Mouse (Mus musculus): ENCODE measurements around the gene Zfp146. TPM values are rescaled to one million over a fixed set of nuclear protein-coding genes. Genes with fewer than 3 reads are reported as not detected.
"Not testable (repeated sequence)": the region's sequence is repeated elsewhere in the genome, so short reads cannot be mapped to it uniquely, and the experiment has no call there.

The Zfp146 gene
- polyA plus RNA-seq, 1 experiment from 2014 or later = 9.5 TPM

- Histone ChIP-seq H3K4me1 (peaks cover 23% of the 10 kb centered on the region; the same call in 1 of the 2 replicates), H3K9me3 (no peaks in the 10 kb centered on the region), H3K27ac (peak overlapping the region; percentile 81; the same call in 1 of the 2 replicates), H3K36me3 (peaks cover 45% of the 10 kb centered on the region), H3K4me3 (peak overlapping the region; percentile 58), H3K27me3 (ENCODE audit: insufficient read depth, poor library complexity, severe bottlenecking) (no peaks in the 10 kb centered on the region)
- no peak for DNase-seq (ENCODE audit: low spot score)
- WGBS = 65% methylated on average over 13 of the region's 13 CpGs
These were observed 15.2 kb upstream of the Zfp146 start for GRCm38 (mm10) chr7:30184641-30185348.

GRCm38 (mm10) chr7:30183879-30184289 lies 14.3 kb upstream of the Zfp146 start, which contains the start of gene Cox7a1:
Gene Cox7a1 (plus strand): TSS chr7:30184144.
- WGBS = 1% methylated on average over 11 of the region's 11 CpGs
- H3K27ac ChIP-seq = peak within 1 kb of the TSS; percentile 81
- peaks cover 41% of the 10 kb centered on the region for H3K36me3 ChIP-seq
- H3K4me1 ChIP-seq = peaks cover 23% of the 10 kb centered on the region; the same call in 1 of the 2 replicates
- DNase-seq (ENCODE audit: low spot score) = peak; percentile 96
- H3K27me3 ChIP-seq (ENCODE audit: insufficient read depth, poor library complexity, severe bottlenecking) = no peaks in the 10 kb centered on the region
- H3K9me3 ChIP-seq = no peaks in the 10 kb centered on the region
- peak within 1 kb of the TSS; percentile 58 for H3K4me3 ChIP-seq

GRCm38 (mm10) chr7:30183189-30183588 lies 13.6 kb upstream of the Zfp146 start:
- H3K4me3 ChIP-seq; DNase-seq (ENCODE audit: low spot score); H3K27ac ChIP-seq; H3K9me3 ChIP-seq; H3K27me3 ChIP-seq (ENCODE audit: insufficient read depth, poor library complexity, severe bottlenecking): not testable (repeated sequence)
- 67% methylated on average over 6 of the region's 7 CpGs for WGBS
- peaks cover 41% of the 10 kb centered on the region for H3K36me3 ChIP-seq
- H3K4me1 ChIP-seq = peaks cover 27% of the 10 kb centered on the region; the same call in 1 of the 2 replicates

- not testable (repeated sequence) for H3K4me3 ChIP-seq; H3K27ac ChIP-seq; H3K9me3 ChIP-seq; DNase-seq (ENCODE audit: low spot score); H3K27me3 ChIP-seq (ENCODE audit: insufficient read depth, poor library complexity, severe bottlenecking)
- H3K36me3 ChIP-seq = peaks cover 38% of the 10 kb centered on the region
- WGBS = 92% methylated on average over 10 of the region's 10 CpGs
- peaks cover 31% of the 10 kb centered on the region; the same call in 1 of the 2 replicates for H3K4me1 ChIP-seq
These were observed 12.4 kb upstream of the Zfp146 start for GRCm38 (mm10) chr7:30181929-30182328.

- Histone ChIP-seq H3K9me3 (no peaks in the 10 kb centered on the region), H3K27me3 (ENCODE audit: insufficient read depth, poor library complexity, severe bottlenecking) (no peaks in the 10 kb centered on the region), H3K4me1 (peaks cover 31% of the 10 kb centered on the region; the same call in 1 of the 2 replicates), H3K36me3 (peaks cover 38% of the 10 kb centered on the region), H3K4me3 (no peak overlapping the region), H3K27ac (no peak overlapping the region)
- peak; percentile 84 for DNase-seq (ENCODE audit: low spot score)
- WGBS = 3% methylated on average over 4 of the region's 4 CpGs
These were observed 11.8 kb upstream of the Zfp146 start for GRCm38 (mm10) chr7:30181308-30181707.

GRCm38 (mm10) chr7:30178256-30178655 lies 8.7 kb upstream of the Zfp146 start:
- Histone ChIP-seq H3K27ac (no peak overlapping the region), H3K27me3 (ENCODE audit: insufficient read depth, poor library complexity, severe bottlenecking) (no peaks in the 10 kb centered on the region), H3K9me3 (no peaks in the 10 kb centered on the region), H3K4me1 (0 out of 2 replicates have a peak, but pooled peaks cover 8% of the 10 kb centered on the region), H3K36me3 (peaks cover 37% of the 10 kb centered on the region), H3K4me3 (no peak overlapping the region)
- DNase-seq (ENCODE audit: low spot score) = no peak
- WGBS = 63% methylated on average over 11 of the region's 11 CpGs

GRCm38 (mm10) chr7:30176474-30176873 lies 6.9 kb upstream of the Zfp146 start:
- no peak for DNase-seq (ENCODE audit: low spot score)
- Histone ChIP-seq H3K27ac (no peak overlapping the region), H3K36me3 (peaks cover 37% of the 10 kb centered on the region), H3K27me3 (ENCODE audit: insufficient read depth, poor library complexity, severe bottlenecking) (no peaks in the 10 kb centered on the region), H3K9me3 (no peaks in the 10 kb centered on the region), H3K4me1 (0 out of 2 replicates have a peak, but pooled peaks cover 8% of the 10 kb centered on the region), H3K4me3 (no peak overlapping the region)
- 72% methylated on average over 12 of the region's 12 CpGs for WGBS

GRCm38 (mm10) chr7:30170283-30170951 lies 867 bp upstream of the Zfp146 start:
- Histone ChIP-seq H3K27ac (peak overlapping the region; percentile 96), H3K27me3 (ENCODE audit: insufficient read depth, poor library complexity, severe bottlenecking) (no peaks in the 10 kb centered on the region), H3K4me1 (peaks cover 13% of the 10 kb centered on the region; the same call in 1 of the 2 replicates), H3K9me3 (peaks cover 3% of the 10 kb centered on the region; the same call in 1 of the 2 replicates), H3K36me3 (peaks cover 25% of the 10 kb centered on the region), H3K4me3 (peak overlapping the region; percentile 79)
- DNase-seq (ENCODE audit: low spot score) = no peak
- WGBS = 24% methylated on average over 11 of the region's 11 CpGs

GRCm38 (mm10) chr7:30168914-30169582 lies 502 bp downstream of the Zfp146 start:
- no peak for DNase-seq (ENCODE audit: low spot score)
- peaks cover 13% of the 10 kb centered on the region; the same call in 1 of the 2 replicates for H3K4me1 ChIP-seq
- WGBS = 2% methylated on average over 21 of the region's 21 CpGs

GRCm38 (mm10) chr7:30164745-30165144 lies 4.8 kb downstream of the Zfp146 start:
- no peak overlapping the region for H3K4me3 ChIP-seq
- no peaks in the 10 kb centered on the region for H3K27me3 ChIP-seq (ENCODE audit: insufficient read depth, poor library complexity, severe bottlenecking)
- H3K36me3 ChIP-seq = peaks cover 79% of the 10 kb centered on the region
- peaks cover 5% of the 10 kb centered on the region; the same call in 1 of the 2 replicates for H3K4me1 ChIP-seq
- H3K27ac ChIP-seq = no peak overlapping the region
- no peak for DNase-seq (ENCODE audit: low spot score)
- peaks cover 40% of the 10 kb centered on the region for H3K9me3 ChIP-seq
- 99% methylated on average over 2 of the region's 2 CpGs for WGBS

More at GRCm38 (mm10) chr7:30168914-30169582, 502 bp downstream of the Zfp146 start:
- peaks cover 12% of the 10 kb centered on the region for H3K9me3 ChIP-seq
- H3K4me3 ChIP-seq = peak overlapping the region; percentile 79
- peaks cover 39% of the 10 kb centered on the region for H3K36me3 ChIP-seq
- no peaks in the 10 kb centered on the region for H3K27me3 ChIP-seq (ENCODE audit: insufficient read depth, poor library complexity, severe bottlenecking)
- peak overlapping the region; percentile 96 for H3K27ac ChIP-seq

GRCm38 (mm10) chr7:30163113-30163512 lies 6.4 kb downstream of the Zfp146 start:
- H3K4me3 ChIP-seq = no peak overlapping the region
- DNase-seq (ENCODE audit: low spot score) = no peak
- peaks cover 48% of the 10 kb centered on the region for H3K9me3 ChIP-seq
- H3K36me3 ChIP-seq = peaks cover 95% of the 10 kb centered on the region
- no peak overlapping the region for H3K27ac ChIP-seq
- H3K4me1 ChIP-seq = peaks cover 4% of the 10 kb centered on the region; the same call in 1 of the 2 replicates
- no peaks in the 10 kb centered on the region for H3K27me3 ChIP-seq (ENCODE audit: insufficient read depth, poor library complexity, severe bottlenecking)
- WGBS = 96% methylated on average over 5 of the region's 5 CpGs

GRCm38 (mm10) chr7:30155507-30155906 lies 14.0 kb downstream of the Zfp146 start:
- H3K36me3 ChIP-seq = peaks cover 94% of the 10 kb centered on the region
- DNase-seq (ENCODE audit: low spot score) = no peak
- WGBS = 93% methylated on average over 3 of the region's 3 CpGs
- H3K4me3 ChIP-seq = no peak overlapping the region
- H3K27ac ChIP-seq = no peak overlapping the region
- peaks cover 69% of the 10 kb centered on the region for H3K9me3 ChIP-seq
- H3K4me1 ChIP-seq = no peaks in the 10 kb centered on the region
- H3K27me3 ChIP-seq (ENCODE audit: insufficient read depth, poor library complexity, severe bottlenecking) = no peaks in the 10 kb centered on the region
